Mouse (Mus musculus): Measurements from ENCODE around the gene Art3. TPM values are rescaled to one million over a fixed set of nuclear protein-coding genes. Genes with fewer than 3 reads are reported as not detected.
A peak's percentile ranks its signal among the peaks of the same experiment; 100 is the strongest.

Art3 gene
- total RNA-seq, 2 experiments from 2014 or later: 5.5 to 8.7 TPM

- no peak for DNase-seq (ENCODE audit: low spot score in 2 of 2)
Observed at GRCm38 (mm10) chr5:92375368-92375767, 43.7 kb downstream of the Art3 start.

GRCm38 (mm10) chr5:92376795-92377405 lies 45.3 kb downstream of the Art3 start:
- no peak for DNase-seq (ENCODE audit: low spot score in 2 of 2)

- DNase-seq (ENCODE audit: low spot score in 2 of 2): peak; percentile 78 to 91
Observed at GRCm38 (mm10) chr5:92381550-92382348, 50.1 kb downstream of the Art3 start.

GRCm38 (mm10) chr5:92382349-92382679 lies 50.7 kb downstream of the Art3 start:
- DNase-seq (ENCODE audit: low spot score in 2 of 2): no peak

- DNase-seq (ENCODE audit: low spot score in 2 of 2): no peak
Observed at GRCm38 (mm10) chr5:92383747-92384146, 52.1 kb downstream of the Art3 start.

GRCm38 (mm10) chr5:92384855-92385254 lies 53.2 kb downstream of the Art3 start:
- DNase-seq (ENCODE audit: low spot score in 2 of 2): no peak

- no peak for DNase-seq (ENCODE audit: low spot score in 2 of 2)
Observed at GRCm38 (mm10) chr5:92386102-92386501, 54.5 kb downstream of the Art3 start.

GRCm38 (mm10) chr5:92386643-92387042 lies 55.0 kb downstream of the Art3 start:
- no peak for DNase-seq (ENCODE audit: low spot score in 2 of 2)

GRCm38 (mm10) chr5:92387433-92387832 lies 55.8 kb downstream of the Art3 start:
- DNase-seq (ENCODE audit: low spot score in 2 of 2): no peak

GRCm38 (mm10) chr5:92389977-92390376 lies 58.4 kb downstream of the Art3 start:
- no peak for DNase-seq (ENCODE audit: low spot score in 2 of 2)

- DNase-seq (ENCODE audit: low spot score in 2 of 2): no peak
Observed at GRCm38 (mm10) chr5:92390615-92391014, 59.0 kb downstream of the Art3 start.

GRCm38 (mm10) chr5:92392542-92392941 lies 60.9 kb downstream of the Art3 start:
- no peak for DNase-seq (ENCODE audit: low spot score in 2 of 2)

GRCm38 (mm10) chr5:92393863-92394262 lies 62.2 kb downstream of the Art3 start:
- no peak for DNase-seq (ENCODE audit: low spot score in 2 of 2)

- DNase-seq (ENCODE audit: low spot score in 2 of 2): no peak
Observed at GRCm38 (mm10) chr5:92395764-92396163, 64.1 kb downstream of the Art3 start.

GRCm38 (mm10) chr5:92396476-92396875 lies 64.8 kb downstream of the Art3 start:
- no peak for DNase-seq (ENCODE audit: low spot score in 2 of 2)

- peak; percentile 45 to 71 for DNase-seq (ENCODE audit: low spot score in 2 of 2)
Observed at GRCm38 (mm10) chr5:92398153-92398552, 66.5 kb downstream of the Art3 start.

- no peak for DNase-seq (ENCODE audit: low spot score in 2 of 2)
Observed at GRCm38 (mm10) chr5:92402816-92403215, 71.2 kb downstream of the Art3 start.

- no peak for DNase-seq (ENCODE audit: low spot score in 2 of 2)
Observed at GRCm38 (mm10) chr5:92403562-92404399, 72.2 kb downstream of the Art3 start.

GRCm38 (mm10) chr5:92404400-92404678 lies 72.7 kb downstream of the Art3 start:
- no peak for DNase-seq (ENCODE audit: low spot score in 2 of 2)

- no peak for DNase-seq (ENCODE audit: low spot score in 2 of 2)
Observed at GRCm38 (mm10) chr5:92409361-92410155, 77.9 kb downstream of the Art3 start.

- no peak for DNase-seq (ENCODE audit: low spot score in 2 of 2)
Observed at GRCm38 (mm10) chr5:92410486-92410885, 78.9 kb downstream of the Art3 start.

All from layer of hippocampus, postnatal 14 days (tissue).